Mouse (Mus musculus) c-Kit-positive CD71-negative TER-119-negative erythroid progenitor cells, embryonic 14.5 days (primary cell): ENCODE results near the gene Lrrc40.
"Not testable (repeated sequence)": the region's sequence is repeated elsewhere in the genome, so short reads cannot be mapped to it uniquely, and the experiment has no call there.

ENCODE experiments used
- DNase-seq: peaks from one replicate; pipeline ENCODE4 v3.0.0-alpha.2; 2013; ENCODE audit warnings: low read depth

Gene Lrrc40

GRCm38 (mm10) chr3:158091601-158092000 lies 55.1 kb downstream of the Lrrc40 start:
- DNase-seq = no peak

- no peak for DNase-seq
Observed at GRCm38 (mm10) chr3:158093919-158094318, 57.5 kb downstream of the Lrrc40 start.

DNA sequence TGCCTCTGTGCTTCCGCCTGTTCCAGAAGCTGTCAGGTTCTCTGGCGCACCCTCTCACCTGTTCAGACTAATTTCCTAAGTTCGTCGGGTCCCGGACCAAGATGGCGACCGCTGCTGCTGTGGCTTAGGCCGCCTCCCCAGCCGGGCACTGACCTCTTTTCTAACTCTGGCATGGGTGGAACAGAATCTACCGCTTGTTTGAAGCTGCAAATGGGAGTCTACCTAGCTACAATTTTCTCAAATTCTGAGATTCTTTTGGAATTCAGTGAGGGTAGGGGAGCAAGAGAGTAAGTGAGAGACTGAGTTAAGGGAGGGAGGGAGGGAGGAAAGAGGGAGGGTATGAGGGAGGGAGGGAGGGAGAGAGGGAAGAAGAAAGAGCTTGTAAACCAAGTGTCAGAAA lies 65.6 kb downstream of the Lrrc40 start:
- not testable (repeated sequence) for DNase-seq

DNA sequence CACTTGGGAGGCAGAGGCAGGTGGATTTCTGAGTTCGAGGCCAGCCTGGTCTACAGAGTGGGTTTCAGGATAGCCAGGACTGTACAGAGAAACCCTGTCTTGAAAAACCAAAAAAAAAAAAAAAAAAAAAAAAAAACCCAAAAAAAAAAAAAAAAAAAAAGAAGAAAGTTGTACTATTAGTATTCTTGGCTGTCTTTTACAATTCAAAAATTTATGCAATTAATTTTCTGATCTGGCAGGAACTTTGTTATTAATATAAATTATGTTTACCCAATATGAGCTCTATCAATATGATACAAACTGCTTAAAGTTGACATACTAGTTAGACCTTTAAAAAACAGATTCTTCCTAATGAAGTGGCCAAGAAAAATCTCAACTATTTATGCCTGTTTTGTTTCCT lies 66.1 kb downstream of the Lrrc40 start:
- DNase-seq = not testable (repeated sequence)

GRCm38 (mm10) chr3:158103467-158103866 lies 67.0 kb downstream of the Lrrc40 start:
- DNase-seq = no peak

DNA sequence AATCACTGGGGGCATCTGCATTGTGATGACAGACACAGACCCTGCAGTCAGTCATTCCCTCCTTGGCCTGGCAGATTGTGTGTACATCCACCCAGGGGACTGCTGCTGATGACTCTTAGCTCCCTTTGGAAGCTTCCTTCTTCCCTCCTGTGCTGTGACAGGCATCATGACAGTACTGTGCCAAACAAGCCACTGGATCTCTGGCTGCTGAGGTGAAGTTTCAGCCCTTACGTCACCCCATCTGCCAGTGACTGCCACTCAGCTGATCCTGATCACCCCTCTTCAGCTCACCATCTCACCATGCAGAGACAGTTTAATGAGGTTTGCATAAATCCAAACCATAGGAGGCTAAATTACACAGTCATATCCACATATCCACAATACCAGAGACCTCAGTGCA lies 68.8 kb downstream of the Lrrc40 start:
- no peak for DNase-seq
